Mouse (Mus musculus) lung, postnatal 25 days (tissue): ENCODE measurements at regions not wholly inside any gene's neighbourhood (a gene's known extent, or its start where the extent isn't known, plus 50 kb on each side); places are given as distances from the start of the nearest gene placed in this dataset.

Experiments used
- DNase-seq: peaks from one replicate; pipeline ENCODE4 v3.0.0; 2022; ENCODE audit warnings: low spot score

GRCm38 (mm10) chr8:49631286-49631685 is 787.5 kb upstream of the Tenm3 start:
- DNase-seq, result no peak

GRCm38 (mm10) chr8:49627966-49628495 is 784.3 kb upstream of the Tenm3 start:
- no peak for DNase-seq

- DNase-seq, result no peak
Measured at GRCm38 (mm10) chr8:49595501-49595900, 751.8 kb upstream of the Tenm3 start.

- no peak for DNase-seq
Measured at GRCm38 (mm10) chr8:49567423-49567822, 723.7 kb upstream of the Tenm3 start.

GRCm38 (mm10) chr8:49563499-49564279 is 719.9 kb upstream of the Tenm3 start:
- DNase-seq, result no peak

- DNase-seq, result no peak
Measured at GRCm38 (mm10) chr8:49562976-49563375, 719.2 kb upstream of the Tenm3 start.

GRCm38 (mm10) chr8:49555724-49556457 is 712.1 kb upstream of the Tenm3 start:
- DNase-seq, result peak; percentile 18

- peak; percentile 23 for DNase-seq
Measured at GRCm38 (mm10) chr8:49553175-49553574, 709.4 kb upstream of the Tenm3 start.

- no peak for DNase-seq
Measured at GRCm38 (mm10) chr8:49543321-49543720, 699.6 kb upstream of the Tenm3 start.

GRCm38 (mm10) chr8:49541337-49541736 is 697.6 kb upstream of the Tenm3 start:
- no peak for DNase-seq

GRCm38 (mm10) chr8:49533412-49534351 is 689.9 kb upstream of the Tenm3 start:
- no peak for DNase-seq

- no peak for DNase-seq
Measured at GRCm38 (mm10) chr8:49529294-49529693, 685.5 kb upstream of the Tenm3 start.

- DNase-seq, result no peak
Measured at GRCm38 (mm10) chr8:49492906-49493305, 649.2 kb upstream of the Tenm3 start.

- DNase-seq, result no peak
Measured at GRCm38 (mm10) chr8:49485284-49485683, 641.5 kb upstream of the Tenm3 start.

GRCm38 (mm10) chr8:49481476-49481992 is 637.8 kb upstream of the Tenm3 start:
- no peak for DNase-seq

GRCm38 (mm10) chr8:49465911-49466518 is 622.3 kb upstream of the Tenm3 start:
- DNase-seq, result no peak

- no peak for DNase-seq
Measured at GRCm38 (mm10) chr8:49465070-49465469, 621.3 kb upstream of the Tenm3 start.

- no peak for DNase-seq
Measured at GRCm38 (mm10) chr8:49462602-49463001, 618.9 kb upstream of the Tenm3 start.

GRCm38 (mm10) chr8:49461724-49462473 is 618.1 kb upstream of the Tenm3 start:
- DNase-seq, result no peak

GRCm38 (mm10) chr8:49445444-49445843 is 601.7 kb upstream of the Tenm3 start:
- no peak for DNase-seq

- DNase-seq, result no peak
Measured at GRCm38 (mm10) chr8:49441270-49441669, 597.5 kb upstream of the Tenm3 start.
